Mouse (Mus musculus): ENCODE data around the gene Nkx6-2. TPM values are rescaled to one million over a fixed set of nuclear protein-coding genes. Genes with fewer than 3 reads are reported as not detected.

The Nkx6-2 gene
- polyA plus RNA-seq, 2 experiments, result 0.08 to 0.14 TPM

DNA sequence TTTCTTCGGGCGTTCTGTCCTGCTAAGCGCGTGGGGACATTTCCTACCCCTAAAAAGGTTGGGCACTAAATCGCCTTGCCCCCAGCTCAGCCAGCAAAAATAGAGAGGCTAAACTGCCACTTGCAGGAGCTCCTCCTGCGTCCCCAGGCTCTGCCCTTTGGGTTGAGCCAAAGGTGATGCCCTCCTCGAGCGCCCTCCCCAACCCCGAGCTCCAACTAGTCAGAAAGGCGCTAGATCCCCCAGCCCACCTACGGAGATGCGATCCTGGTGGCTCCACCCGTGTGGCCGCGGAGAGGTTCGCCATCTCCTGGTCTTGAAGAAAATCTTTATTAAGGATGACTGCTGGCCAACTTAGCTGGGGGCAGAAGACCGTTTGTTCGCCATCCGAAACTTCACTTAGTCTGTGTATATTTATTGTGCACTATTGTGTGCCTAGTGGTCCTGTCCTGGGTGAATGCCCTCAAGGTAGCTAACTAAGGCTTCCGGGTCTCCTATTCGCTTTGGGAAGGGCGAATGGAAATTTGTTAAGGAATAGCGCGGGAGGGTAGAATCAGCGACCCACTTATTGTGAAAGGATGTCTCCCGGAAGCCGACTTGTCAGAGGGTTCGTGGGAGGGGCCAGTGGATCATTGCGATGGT, 2.7 kb upstream of the Nkx6-2 start:
- 3% methylated on average over 29 of the region's 29 CpGs for WGBS
- DNase-seq (ENCODE audit: low spot score) (no peak), ATAC-seq (ENCODE audit: low FRiP score, low read depth) (no peak)
- H3K9me3 ChIP-seq (ENCODE audit: control insufficient read depth, low read length), result no peaks in the 10 kb centered on the region
- H3K4me3 ChIP-seq (replicated peaks; ENCODE audit: low read length), result peak overlapping the region; percentile 16; the same call in 1 of the 2 replicates
- H3K27me3 ChIP-seq (ENCODE audit: control insufficient read depth, insufficient read depth, low read length), result peaks cover 80% of the 10 kb centered on the region
- no peak overlapping the region for H3K9ac ChIP-seq (ENCODE audit: low read depth, low read length, severe bottlenecking)
- H3K27ac ChIP-seq (replicated peaks; ENCODE audit: low read depth, low read length), result no peak overlapping the region
- no peaks in the 10 kb centered on the region for H3K36me3 ChIP-seq (ENCODE audit: control insufficient read depth, insufficient read depth, low read length)
- no peak overlapping the region for H3K4me2 ChIP-seq (replicated peaks; ENCODE audit: low read depth, low read length, severe bottlenecking)
- no peak for TF ChIP-seq POLR2A (IDR thresholded peaks at IDR 0.05; ENCODE audit: borderline replicate concordance, extremely low read depth, insufficient read depth, insufficient read length)
- H3K4me1 ChIP-seq (ENCODE audit: control insufficient read depth, insufficient read depth, low read length), result peaks cover 24% of the 10 kb centered on the region

DNA sequence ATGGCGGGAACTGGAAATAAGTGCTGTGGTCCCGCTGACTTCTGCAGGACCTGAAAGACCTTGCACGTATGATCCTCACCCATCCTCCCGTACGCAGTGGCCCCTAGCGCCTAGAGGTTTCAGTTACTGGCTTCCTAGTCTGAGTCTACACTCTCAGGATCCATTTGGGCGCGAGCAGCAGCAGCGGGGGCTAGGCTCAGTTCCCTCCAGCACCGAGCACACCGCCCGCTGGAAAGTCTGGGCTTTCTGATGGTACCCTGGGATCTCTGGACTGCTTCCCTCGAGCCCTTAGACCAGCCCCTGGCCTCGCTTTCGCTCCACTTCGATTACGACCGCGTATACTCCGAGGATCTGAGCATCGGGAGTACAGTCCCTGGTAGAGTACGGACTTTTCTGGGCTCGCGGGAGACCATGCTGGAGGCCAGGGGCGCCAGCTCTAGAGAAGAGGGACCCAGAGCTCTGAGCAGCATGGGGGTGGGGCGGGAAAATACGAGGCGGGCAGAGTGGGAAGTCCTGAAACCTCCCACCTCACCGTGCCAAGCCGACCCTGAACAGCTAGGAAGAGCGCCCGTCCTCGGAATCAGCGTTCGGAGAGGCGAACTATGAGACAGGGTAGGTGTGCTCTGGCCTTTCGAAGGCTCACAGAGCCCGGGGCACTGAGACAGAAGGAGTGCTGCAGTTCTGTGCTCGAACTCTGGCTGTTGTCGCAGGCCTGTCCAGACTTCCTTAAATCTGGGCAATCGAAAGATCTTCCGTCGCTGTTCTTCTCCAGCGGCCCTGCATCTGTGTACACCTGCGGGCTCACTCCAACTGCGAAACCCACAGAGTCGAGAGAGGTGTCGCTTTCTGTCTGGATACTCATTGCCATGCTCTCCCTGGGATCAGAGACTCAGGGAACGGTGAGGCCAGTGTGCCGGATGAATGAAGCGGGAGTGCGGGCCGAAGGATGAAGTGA, 1.9 kb upstream of the Nkx6-2 start:
- Histone ChIP-seq H3K36me3 (ENCODE audit: control insufficient read depth, insufficient read depth, low read length) (peaks cover 2% of the 10 kb centered on the region; the same call in 1 of the 2 replicates), H3K4me2 (replicated peaks; ENCODE audit: low read depth, low read length, severe bottlenecking) (peak overlapping the region; percentile 19; the same call in 1 of the 2 replicates), H3K27me3 (ENCODE audit: control insufficient read depth, insufficient read depth, low read length) (peaks cover 88% of the 10 kb centered on the region), H3K4me3 (replicated peaks; ENCODE audit: low read length) (peak overlapping the region; percentile 16), H3K9me3 (ENCODE audit: control insufficient read depth, low read length) (no peaks in the 10 kb centered on the region), H3K9ac (ENCODE audit: low read depth, low read length, severe bottlenecking) (no peak overlapping the region), H3K27ac (replicated peaks; ENCODE audit: low read depth, low read length) (no peak overlapping the region), H3K4me1 (ENCODE audit: control insufficient read depth, insufficient read depth, low read length) (peaks cover 24% of the 10 kb centered on the region)
- no peak for TF ChIP-seq POLR2A (IDR thresholded peaks at IDR 0.05; ENCODE audit: borderline replicate concordance, extremely low read depth, insufficient read depth, insufficient read length)
- ATAC-seq (ENCODE audit: low FRiP score, low read depth) (no peak), DNase-seq (ENCODE audit: low spot score) (no peak)
- WGBS, result 1% methylated on average over 51 of the region's 53 CpGs

DNA sequence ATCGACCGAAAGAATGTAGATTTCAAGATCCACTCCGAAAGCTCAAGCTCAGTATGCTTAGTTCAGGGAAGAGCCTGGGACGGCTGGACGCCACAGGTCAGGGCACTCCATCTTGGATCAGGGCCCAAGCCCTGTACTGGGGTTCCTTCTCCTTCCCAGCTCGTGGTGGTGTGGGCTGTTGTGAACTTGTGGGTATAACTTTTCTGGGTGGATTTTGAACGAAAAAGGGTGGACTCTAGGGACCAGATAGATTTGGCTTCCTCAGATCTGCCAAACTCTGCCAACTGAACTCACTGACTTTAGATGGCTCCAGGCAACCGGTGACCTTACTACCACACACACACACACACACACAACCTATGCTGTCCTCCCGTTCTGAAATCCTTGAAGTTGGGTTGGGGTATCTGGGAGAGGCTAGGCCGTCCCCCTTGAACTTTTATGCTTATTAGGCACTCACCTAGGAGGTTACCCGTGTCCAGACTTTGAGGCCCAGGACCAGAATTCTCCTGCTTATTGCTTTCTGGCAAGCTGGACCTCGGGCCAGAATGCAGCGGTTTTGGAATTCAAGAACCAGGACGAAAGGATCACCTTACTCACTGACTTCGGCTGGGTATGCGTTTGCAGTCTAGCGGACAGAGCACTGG, 619 bp upstream of the Nkx6-2 start:
- peaks cover 24% of the 10 kb centered on the region for H3K4me1 ChIP-seq (ENCODE audit: control insufficient read depth, insufficient read depth, low read length)
- DNase-seq (ENCODE audit: low spot score) (no peak), ATAC-seq (ENCODE audit: low FRiP score, low read depth) (no peak)
- no peak overlapping the region for H3K9ac ChIP-seq (ENCODE audit: low read depth, low read length, severe bottlenecking)
- WGBS, result 12% methylated on average over 17 of the region's 17 CpGs
- no peak overlapping the region for H3K4me2 ChIP-seq (replicated peaks; ENCODE audit: low read depth, low read length, severe bottlenecking)
- no peak overlapping the region for H3K27ac ChIP-seq (replicated peaks; ENCODE audit: low read depth, low read length)
- H3K4me3 ChIP-seq (replicated peaks; ENCODE audit: low read length), result peak overlapping the region; percentile 34; the same call in 1 of the 2 replicates
- no peak for TF ChIP-seq POLR2A (IDR thresholded peaks at IDR 0.05; ENCODE audit: borderline replicate concordance, extremely low read depth, insufficient read depth, insufficient read length)
- H3K9me3 ChIP-seq (ENCODE audit: control insufficient read depth, low read length), result no peaks in the 10 kb centered on the region
- peaks cover 14% of the 10 kb centered on the region for H3K36me3 ChIP-seq (ENCODE audit: control insufficient read depth, insufficient read depth, low read length)
- peaks cover 98% of the 10 kb centered on the region for H3K27me3 ChIP-seq (ENCODE audit: control insufficient read depth, insufficient read depth, low read length)

DNA sequence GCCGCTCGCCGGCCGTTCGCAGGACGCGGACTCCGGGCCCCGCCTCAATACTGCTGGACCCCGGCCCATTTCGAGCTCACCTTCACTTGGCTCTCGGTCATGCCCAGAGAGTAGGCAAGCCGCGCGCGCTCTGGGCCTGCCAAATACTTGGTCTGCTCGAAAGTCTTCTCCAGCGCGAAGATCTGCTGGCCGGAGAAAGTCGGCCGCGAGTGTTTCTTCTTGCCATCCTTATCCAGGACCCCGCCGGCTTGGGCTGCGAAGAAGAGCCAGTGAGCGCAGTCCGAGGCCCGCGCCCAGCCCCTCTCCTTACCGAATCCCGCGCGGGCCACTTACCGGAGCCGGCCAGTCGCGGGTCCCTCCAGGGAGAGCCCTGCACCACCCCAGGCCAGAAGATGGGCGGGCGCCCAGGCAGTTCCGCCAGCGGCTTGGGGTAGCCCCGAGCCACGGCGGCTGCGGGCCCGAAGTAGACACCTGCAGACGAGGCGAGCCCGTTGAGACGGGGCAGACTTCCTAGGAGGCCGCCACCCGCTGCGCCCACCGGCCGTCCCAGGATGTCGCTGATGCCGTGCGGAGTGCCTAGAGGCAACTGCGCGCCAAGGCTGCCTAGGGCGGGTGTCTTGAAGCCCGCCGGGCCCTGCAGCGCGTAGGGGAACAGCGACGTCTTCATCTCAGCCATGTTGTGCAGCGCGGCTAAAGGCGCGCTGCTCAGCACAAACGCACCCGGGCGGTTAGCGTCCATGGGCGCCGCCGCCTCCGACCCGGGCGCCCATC, 611 bp downstream of the Nkx6-2 start:
- Histone ChIP-seq H3K4me2 (replicated peaks; ENCODE audit: low read depth, low read length, severe bottlenecking) (peak overlapping the region; percentile 51), H3K4me1 (ENCODE audit: control insufficient read depth, insufficient read depth, low read length) (peaks cover 24% of the 10 kb centered on the region), H3K9me3 (ENCODE audit: control insufficient read depth, low read length) (no peaks in the 10 kb centered on the region), H3K4me3 (replicated peaks; ENCODE audit: low read length) (peak overlapping the region; percentile 34), H3K27me3 (ENCODE audit: control insufficient read depth, insufficient read depth, low read length) (peaks cover 94% of the 10 kb centered on the region), H3K9ac (ENCODE audit: low read depth, low read length, severe bottlenecking) (no peak overlapping the region), H3K27ac (replicated peaks; ENCODE audit: low read depth, low read length) (no peak overlapping the region), H3K36me3 (ENCODE audit: control insufficient read depth, insufficient read depth, low read length) (peaks cover 23% of the 10 kb centered on the region)
- no peak for TF ChIP-seq POLR2A (IDR thresholded peaks at IDR 0.05; ENCODE audit: borderline replicate concordance, extremely low read depth, insufficient read depth, insufficient read length)
- no peak for DNase-seq (ENCODE audit: low spot score)
- WGBS, result under 1% methylated on average over 72 of the region's 82 CpGs
- ATAC-seq (ENCODE audit: low FRiP score, low read depth), result no peak

Data from limb, embryonic 14.5 days (tissue).